Mouse (Mus musculus) kidney, embryonic 14.5 days (tissue): ENCODE results near the gene Gm10392. TPM values are rescaled to one million over a fixed set of nuclear protein-coding genes. Genes with fewer than 3 reads are reported as not detected.

Experiments
- ATAC-seq: fragments of 200-750 bp; cut with Nextera tagmentation; 2 replicates; pipeline ENCODE4 v1.8.0; 2017; ENCODE audit warnings: moderate number of reproducible peaks, mild to moderate bottlenecking, moderate TSS enrichment, moderate library complexity; ENCODE audit not compliant: low FRiP score, low TSS enrichment
- H3K27ac ChIP-seq: fragments of 300-500 bp; sonication (generic); 2 replicates; pipeline ENCODE4 v1.5.1; 2014; ENCODE audit warnings: low read depth, mild to moderate bottlenecking, low read length, moderate library complexity, mixed read lengths
- H3K27me3 ChIP-seq: fragments of 300-500 bp; sonication (generic); 2 replicates; pipeline ENCODE4 v1.6.1; 2014; ENCODE audit warnings: mild to moderate bottlenecking, low read length; ENCODE audit not compliant: control insufficient read depth, insufficient read depth
- H3K36me3 ChIP-seq: fragments of 300-500 bp; sonication (generic); 2 replicates; pipeline ENCODE4 v1.6.1; 2014; ENCODE audit warnings: low read length, mixed read lengths; ENCODE audit not compliant: control insufficient read depth, insufficient read depth
- H3K4me1 ChIP-seq: fragments of 300-500 bp; sonication (generic); 2 replicates; pipeline ENCODE4 v1.6.1; 2014; ENCODE audit warnings: low read length, mixed read lengths; ENCODE audit not compliant: control insufficient read depth, insufficient read depth
- H3K4me2 ChIP-seq: fragments of 300-500 bp; sonication (generic); replicated peaks from 2 replicates; pipeline ENCODE4 v1.6.1; 2014; ENCODE audit warnings: low read depth, mild to moderate bottlenecking, low read length
- H3K4me3 ChIP-seq: fragments of 300-500 bp; sonication (generic); 2 replicates; pipeline ENCODE4 v1.5.1; 2014; ENCODE audit warnings: mild to moderate bottlenecking, low read length
- H3K9ac ChIP-seq: fragments of 300-500 bp; sonication (generic); 2 replicates; pipeline ENCODE4 v1.6.1; 2014; ENCODE audit warnings: low read depth, mild to moderate bottlenecking, low read length, moderate library complexity
- H3K9me3 ChIP-seq: fragments of 300-500 bp; sonication (generic); 2 replicates; pipeline ENCODE4 v1.6.1; 2016; ENCODE audit warnings: low read length; ENCODE audit not compliant: control insufficient read depth
- WGBS: fragments of 180-500 bp; shearing (Covaris S2); extraction: QIAGEN DNeasy Blood & Tissue Kit; methylation state at CpG from one replicate; pipeline ENCODE4 v1.1.7; 2014; 5-methylcytosine and 5-hydroxymethylcytosine counted together
- polyA plus RNA-seq: library from polyadenylated mRNA; unstranded; fragments of >200 nt; fragmentation: Nextera tagmentation; extraction: Ambion mirVana; gene quantifications from 2 replicates; pipeline ENCODE4 v1.2.1, GENCODE M21; 2014

Gm10392 gene
- polyA plus RNA-seq, 1 experiment from 2014 or later: not detected

GRCm38 (mm10) chr11:77511336-77511735 lies 7.7 kb downstream of the Gm10392 start:
- no peak overlapping the region for H3K27ac ChIP-seq
- ATAC-seq: no peak
- H3K4me1 ChIP-seq: peaks cover 31% of the 10 kb centered on the region
- H3K4me3 ChIP-seq: no peak overlapping the region
- peaks cover 13% of the 10 kb centered on the region for H3K36me3 ChIP-seq
- H3K4me2 ChIP-seq: no peak overlapping the region
- no peak overlapping the region for H3K9ac ChIP-seq
- peaks cover 18% of the 10 kb centered on the region for H3K27me3 ChIP-seq
- 62% methylated on average over 5 of the region's 5 CpGs for WGBS
- no peaks in the 10 kb centered on the region for H3K9me3 ChIP-seq

- WGBS: 19% methylated on average over 48 of the region's 49 CpGs
- peak; percentile 64 for ATAC-seq
- peaks cover 43% of the 10 kb centered on the region for H3K36me3 ChIP-seq
These were observed 10.7 kb downstream of the Gm10392 start for GRCm38 (mm10) chr11:77508068-77509021.

GRCm38 (mm10) chr11:77507426-77507825 lies 11.6 kb downstream of the Gm10392 start:
- H3K36me3 ChIP-seq: peaks cover 52% of the 10 kb centered on the region
- H3K27me3 ChIP-seq: no peaks in the 10 kb centered on the region
- 82% methylated on average over 4 of the region's 4 CpGs for WGBS
- H3K4me3 ChIP-seq: no peak overlapping the region
- no peak for ATAC-seq
- no peak overlapping the region for H3K27ac ChIP-seq
- H3K4me1 ChIP-seq: peaks cover 11% of the 10 kb centered on the region
- no peak overlapping the region for H3K9ac ChIP-seq
- no peak overlapping the region for H3K4me2 ChIP-seq
- no peaks in the 10 kb centered on the region for H3K9me3 ChIP-seq

More at GRCm38 (mm10) chr11:77508068-77509021, 10.7 kb downstream of the Gm10392 start:
- Histone ChIP-seq H3K9me3 (no peaks in the 10 kb centered on the region), H3K27me3 (no peaks in the 10 kb centered on the region), H3K4me1 (peaks cover 13% of the 10 kb centered on the region), H3K27ac (no peak overlapping the region), H3K4me2 (peak overlapping the region; percentile 56), H3K4me3 (peak overlapping the region; percentile 30), H3K9ac (peak overlapping the region; percentile 46; the same call in 1 of the 2 replicates)

- H3K4me2 ChIP-seq: no peak overlapping the region
- no peak overlapping the region for H3K4me3 ChIP-seq
- 89% methylated on average over 6 of the region's 6 CpGs for WGBS
- no peaks in the 10 kb centered on the region for H3K9me3 ChIP-seq
- no peaks in the 10 kb centered on the region for H3K27me3 ChIP-seq
- H3K4me1 ChIP-seq: peaks cover 8% of the 10 kb centered on the region; the same call in 1 of the 2 replicates
- no peak overlapping the region for H3K27ac ChIP-seq
- ATAC-seq: no peak
- H3K36me3 ChIP-seq: peaks cover 57% of the 10 kb centered on the region
- H3K9ac ChIP-seq: no peak overlapping the region
These were observed 12.1 kb downstream of the Gm10392 start for GRCm38 (mm10) chr11:77506941-77507340.

- peaks cover 61% of the 10 kb centered on the region for H3K36me3 ChIP-seq
- no peaks in the 10 kb centered on the region for H3K9me3 ChIP-seq
- no peak overlapping the region for H3K4me2 ChIP-seq
- no peak overlapping the region; the same call in 1 of the 2 replicates for H3K9ac ChIP-seq
- ATAC-seq: no peak
- H3K4me1 ChIP-seq: peaks cover 8% of the 10 kb centered on the region; the same call in 1 of the 2 replicates
- H3K27ac ChIP-seq: no peak overlapping the region
- H3K4me3 ChIP-seq: no peak overlapping the region
- WGBS: 88% methylated on average over 14 of the region's 14 CpGs
- H3K27me3 ChIP-seq: no peaks in the 10 kb centered on the region
These were observed 12.7 kb downstream of the Gm10392 start for GRCm38 (mm10) chr11:77506273-77506672.

- no peak overlapping the region for H3K4me2 ChIP-seq
- no peak overlapping the region for H3K9ac ChIP-seq
- no peak for ATAC-seq
- no peak overlapping the region for H3K27ac ChIP-seq
- H3K36me3 ChIP-seq: peaks cover 68% of the 10 kb centered on the region
- peaks cover 8% of the 10 kb centered on the region; the same call in 1 of the 2 replicates for H3K4me1 ChIP-seq
- H3K9me3 ChIP-seq: no peaks in the 10 kb centered on the region
- 87% methylated on average over 22 of the region's 22 CpGs for WGBS
- H3K4me3 ChIP-seq: no peak overlapping the region
- H3K27me3 ChIP-seq: no peaks in the 10 kb centered on the region
These were observed 13.6 kb downstream of the Gm10392 start for GRCm38 (mm10) chr11:77505291-77505980.

GRCm38 (mm10) chr11:77504377-77504776 lies 14.6 kb downstream of the Gm10392 start:
- 94% methylated on average over 19 of the region's 19 CpGs for WGBS
- H3K4me3 ChIP-seq: no peak overlapping the region
- H3K4me2 ChIP-seq: no peak overlapping the region
- H3K27me3 ChIP-seq: no peaks in the 10 kb centered on the region
- H3K27ac ChIP-seq: no peak overlapping the region
- no peak for ATAC-seq
- H3K36me3 ChIP-seq: peaks cover 79% of the 10 kb centered on the region
- no peak overlapping the region for H3K9ac ChIP-seq
- H3K4me1 ChIP-seq: peaks cover 8% of the 10 kb centered on the region; the same call in 1 of the 2 replicates
- no peaks in the 10 kb centered on the region for H3K9me3 ChIP-seq

GRCm38 (mm10) chr11:77503511-77503910 lies 15.5 kb downstream of the Gm10392 start:
- no peak for ATAC-seq
- H3K27ac ChIP-seq: no peak overlapping the region
- no peak overlapping the region for H3K9ac ChIP-seq
- peaks cover 84% of the 10 kb centered on the region for H3K36me3 ChIP-seq
- no peaks in the 10 kb centered on the region for H3K9me3 ChIP-seq
- no peaks in the 10 kb centered on the region for H3K27me3 ChIP-seq
- H3K4me2 ChIP-seq: no peak overlapping the region
- H3K4me1 ChIP-seq: peaks cover 6% of the 10 kb centered on the region; the same call in 1 of the 2 replicates
- no peak overlapping the region for H3K4me3 ChIP-seq
- 68% methylated on average over 3 of the region's 3 CpGs for WGBS
